8 mouse cellular contexts compared by ENCODE assay signal in genomic region chr2:70562981-70563671, GRCm38 (mm10). TPM values are rescaled to one million over a fixed set of nuclear protein-coding genes. Genes with fewer than 3 reads are reported as not detected.
A peak's percentile ranks its signal among the peaks of the same experiment; 100 is the strongest.
DNase-seq lines count a peak whose midpoint lies in the region; ATAC-seq lines count a peak whose summit lies in the region.

No protein-coding gene starts in this region.

- peaks cover 96% of the 10 kb centered on the region for H3K27me3 ChIP-seq in intestine, embryonic 14.5 days (replicated peaks; ENCODE audit: control insufficient read depth, insufficient read depth, low read length)
- peaks cover 93% of the 10 kb centered on the region for H3K27me3 ChIP-seq in intestine, embryonic 16.5 days (replicated peaks; ENCODE audit: control insufficient read depth, insufficient read depth, low read length)
- H3K27me3 ChIP-seq in forebrain, embryonic 15.5 days: peaks cover 59% of the 10 kb centered on the region
- H3K27me3 ChIP-seq in midbrain, embryonic 14.5 days (ENCODE audit: control insufficient read depth, insufficient read depth, low read length): peaks cover 61% of the 10 kb centered on the region

- H3K27ac ChIP-seq in intestine, embryonic 14.5 days (ENCODE audit: low read depth): no peak overlapping the region
- H3K27ac ChIP-seq in intestine, embryonic 16.5 days (ENCODE audit: low read length): no peak overlapping the region
- peak overlapping the region; percentile 93 for H3K27ac ChIP-seq in forebrain, embryonic 15.5 days (replicated peaks)
- peak overlapping the region; percentile 94 for H3K27ac ChIP-seq in midbrain, embryonic 14.5 days (replicated peaks; ENCODE audit: low read depth, low read length)

- peak; percentile 58 for DNase-seq in intestine, embryonic 14.5 days (ENCODE audit: low spot score)
- DNase-seq in ZHBTc4 (ENCODE audit: low read depth, low spot score): peak; percentile 61
- peak; percentile 65 for DNase-seq in midbrain, embryonic 14.5 days
- no peak for DNase-seq in right cerebral cortex, postnatal 36 days (ENCODE audit: low spot score in 2 of 2)
- DNase-seq in cerebellum, adult 9-10 months: no peak
- DNase-seq in right cerebral cortex, adult 2 months (ENCODE audit: low spot score in 2 of 2): no peak

- H3K36me3 ChIP-seq in intestine, embryonic 14.5 days (ENCODE audit: control insufficient read depth, insufficient read depth, low read length): no peaks in the 10 kb centered on the region
- no peaks in the 10 kb centered on the region for H3K36me3 ChIP-seq in intestine, embryonic 16.5 days (ENCODE audit: control insufficient read depth, insufficient read depth, low read length)
- no peaks in the 10 kb centered on the region for H3K36me3 ChIP-seq in forebrain, embryonic 15.5 days
- no peaks in the 10 kb centered on the region for H3K36me3 ChIP-seq in midbrain, embryonic 14.5 days (ENCODE audit: control insufficient read depth, insufficient read depth, low read length)

- WGBS in intestine, embryonic 14.5 days: under 1% methylated on average over 40 of the region's 40 CpGs
- under 1% methylated on average over 40 of the region's 40 CpGs for WGBS in intestine, embryonic 16.5 days
- WGBS in forebrain, embryonic 15.5 days: 0% methylated on average over 40 of the region's 40 CpGs
- under 1% methylated on average over 40 of the region's 40 CpGs for WGBS in midbrain, embryonic 14.5 days

- H3K4me2 ChIP-seq in intestine, embryonic 14.5 days (ENCODE audit: low read length): no peak overlapping the region
- H3K4me2 ChIP-seq in intestine, embryonic 16.5 days (ENCODE audit: low read depth, low read length): no peak overlapping the region
- H3K4me2 ChIP-seq in forebrain, embryonic 15.5 days (replicated peaks): peak overlapping the region; percentile 65
- H3K4me2 ChIP-seq in midbrain, embryonic 14.5 days (ENCODE audit: low read length): peak overlapping the region; percentile 66

- no peaks in the 10 kb centered on the region for H3K9me3 ChIP-seq in intestine, embryonic 14.5 days (ENCODE audit: control insufficient read depth, low read length)
- no peaks in the 10 kb centered on the region for H3K9me3 ChIP-seq in intestine, embryonic 16.5 days (ENCODE audit: control insufficient read depth, low read length)
- H3K9me3 ChIP-seq in forebrain, embryonic 15.5 days: no peaks in the 10 kb centered on the region
- no peaks in the 10 kb centered on the region for H3K9me3 ChIP-seq in midbrain, embryonic 14.5 days (ENCODE audit: control insufficient read depth, low read length)

- no peak overlapping the region for H3K9ac ChIP-seq in intestine, embryonic 14.5 days (ENCODE audit: low read length)
- no peak overlapping the region for H3K9ac ChIP-seq in intestine, embryonic 16.5 days (ENCODE audit: low read depth, low read length)
- H3K9ac ChIP-seq in forebrain, embryonic 15.5 days (replicated peaks): peak overlapping the region; percentile 69
- H3K9ac ChIP-seq in midbrain, embryonic 14.5 days (replicated peaks; ENCODE audit: low read length): peak overlapping the region; percentile 88

- H3K4me1 ChIP-seq in intestine, embryonic 14.5 days (replicated peaks; ENCODE audit: control insufficient read depth, insufficient read depth, low read length): peaks cover 10% of the 10 kb centered on the region; the same call in 1 of the 2 replicates
- peaks cover 13% of the 10 kb centered on the region for H3K4me1 ChIP-seq in intestine, embryonic 16.5 days (ENCODE audit: control insufficient read depth, insufficient read depth, low read length)
- peaks cover 77% of the 10 kb centered on the region for H3K4me1 ChIP-seq in forebrain, embryonic 15.5 days
- peaks cover 7% of the 10 kb centered on the region; the same call in 1 of the 2 replicates for H3K4me1 ChIP-seq in midbrain, embryonic 14.5 days (ENCODE audit: control insufficient read depth, insufficient read depth, low read length)

- ATAC-seq in intestine, embryonic 14.5 days (replicated peaks; ENCODE audit: low FRiP score, low TSS enrichment, low read depth): no peak
- ATAC-seq in intestine, embryonic 16.5 days: no peak
- ATAC-seq in forebrain, embryonic 15.5 days (replicated peaks): 0 out of 2 replicates have a peak, but pooled peaks have one; percentile 2
- no peak for ATAC-seq in midbrain, embryonic 14.5 days (ENCODE audit: low FRiP score, low TSS enrichment)

- H3K4me3 ChIP-seq in intestine, embryonic 14.5 days (ENCODE audit: low read depth, low read length): no peak overlapping the region
- H3K4me3 ChIP-seq in intestine, embryonic 16.5 days (ENCODE audit: low read length): no peak overlapping the region
- H3K4me3 ChIP-seq in forebrain, embryonic 15.5 days: peak overlapping the region; percentile 52
- peak overlapping the region; percentile 53 for H3K4me3 ChIP-seq in midbrain, embryonic 14.5 days (replicated peaks; ENCODE audit: low read depth, low read length)

RNA-seq across cellular contexts. Expression of gene Gad1, which starts 10.3 kb away (rescaled TPM):
- polyA plus RNA-seq in intestine, embryonic 14.5 days (2014; fragmentation: Nextera tagmentation; extraction: Ambion mirVana): 0.16 TPM in 1 of 2 replicates, not detected in the other
- 0.15 and 0.18 TPM in 2 replicates for polyA plus RNA-seq in intestine, embryonic 16.5 days (2015; fragmentation: Nextera tagmentation; extraction: Ambion mirVana)
- polyA plus RNA-seq in forebrain, embryonic 15.5 days (2015; fragmentation: Nextera tagmentation; extraction: Ambion mirVana): 70.9 and 71.1 TPM in 2 replicates
- 111 and 113 TPM in 2 replicates for polyA plus RNA-seq in midbrain, embryonic 14.5 days (2014; fragmentation: Nextera tagmentation; extraction: Ambion mirVana)

RNA-seq across cellular contexts. Expression of gene Erich2, which starts 54.5 kb away (rescaled TPM):
- polyA plus RNA-seq in intestine, embryonic 14.5 days (2014; fragmentation: Nextera tagmentation; extraction: Ambion mirVana): 0.88 and 1.9 TPM in 2 replicates
- 0.42 and 0.78 TPM in 2 replicates for polyA plus RNA-seq in intestine, embryonic 16.5 days (2015; fragmentation: Nextera tagmentation; extraction: Ambion mirVana)
- polyA plus RNA-seq in forebrain, embryonic 15.5 days (2015; fragmentation: Nextera tagmentation; extraction: Ambion mirVana): 2.0 and 2.4 TPM in 2 replicates
- 1.00 and 2.3 TPM in 2 replicates for polyA plus RNA-seq in midbrain, embryonic 14.5 days (2014; fragmentation: Nextera tagmentation; extraction: Ambion mirVana)

Comparison
In these comparisons a context has a peak if more than half of its experiments do, and no peak if none do; other contexts are left out.
1. DNase-seq: peak in intestine, embryonic 14.5 days (single experiment), ZHBTc4 (single experiment) and midbrain, embryonic 14.5 days (single experiment); none in right cerebral cortex, postnatal 36 days (0 of 2), cerebellum, adult 9-10 months (single experiment) and right cerebral cortex, adult 2 months (0 of 2).
2. H3K27ac ChIP-seq: peak in forebrain, embryonic 15.5 days (single experiment) and midbrain, embryonic 14.5 days (single experiment); none in intestine, embryonic 14.5 days (single experiment) and intestine, embryonic 16.5 days (single experiment).
3. H3K4me2 ChIP-seq: peak in forebrain, embryonic 15.5 days (single experiment) and midbrain, embryonic 14.5 days (single experiment); none in intestine, embryonic 14.5 days (single experiment) and intestine, embryonic 16.5 days (single experiment).
4. H3K4me3 ChIP-seq: peak in forebrain, embryonic 15.5 days (single experiment) and midbrain, embryonic 14.5 days (single experiment); none in intestine, embryonic 14.5 days (single experiment) and intestine, embryonic 16.5 days (single experiment).
5. H3K9ac ChIP-seq: peak in forebrain, embryonic 15.5 days (single experiment) and midbrain, embryonic 14.5 days (single experiment); none in intestine, embryonic 14.5 days (single experiment) and intestine, embryonic 16.5 days (single experiment).
6. RNA of gene Gad1, which starts 10.3 kb away (polyA plus RNA-seq): 111 to 113 TPM in midbrain, embryonic 14.5 days and 70.9 to 71.1 TPM in forebrain, embryonic 15.5 days; 0.16 TPM in intestine, embryonic 14.5 days and 0.15 to 0.18 TPM in intestine, embryonic 16.5 days; every median in the first group is over 10 times any median in the second.